Mouse (Mus musculus): ENCODE measurements around the gene Rpl23. TPM values are rescaled to one million over a fixed set of nuclear protein-coding genes. Genes with fewer than 3 reads are reported as not detected.
"Not testable (repeated sequence)": the region's sequence is repeated elsewhere in the genome, so short reads cannot be mapped to it uniquely, and the experiment has no call there.

Rpl23 gene
- total and polyA plus RNA-seq, 2 experiments from 2014 or later, result 310 to 346 TPM

DNA sequence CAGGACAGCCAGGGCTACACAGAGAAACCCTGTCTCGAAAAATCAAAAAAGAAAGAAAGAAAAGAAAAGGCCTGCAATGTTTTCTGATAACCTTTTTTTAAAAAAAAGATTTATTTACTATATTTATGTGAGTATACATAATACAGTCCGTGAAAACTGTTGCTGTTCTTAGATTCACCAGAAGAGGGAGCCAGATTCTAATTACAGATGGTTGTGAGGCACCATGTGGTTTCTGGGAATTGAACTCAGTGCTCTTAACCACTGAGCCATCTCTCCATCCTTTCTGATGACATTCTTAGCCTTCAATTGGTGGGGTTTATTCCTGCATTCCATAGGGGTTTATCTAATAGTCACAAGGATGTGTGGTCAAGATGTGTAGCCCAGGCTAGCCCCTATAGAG lies 10.9 kb upstream of the Rpl23 start:
- peak; percentile 71 for TF ChIP-seq CTCF (IDR thresholded peaks at IDR 0.05; ENCODE audit: low read depth)
- H3K9ac ChIP-seq, result no peak overlapping the region
- no peak overlapping the region for H3K27ac ChIP-seq (ENCODE audit: low read depth, low read length)
- H3K27me3 ChIP-seq (ENCODE audit: insufficient read depth, low read length), result no peaks in the 10 kb centered on the region
- H3K9me3 ChIP-seq (ENCODE audit: low read length), result no peaks in the 10 kb centered on the region
- no peak overlapping the region for H3K4me2 ChIP-seq (ENCODE audit: low read depth)
- DNase-seq (peak; percentile 77), ATAC-seq (no peak)
- WGBS, result 11% methylated on average over 2 of the region's 2 CpGs
- no peaks in the 10 kb centered on the region for H3K36me3 ChIP-seq (ENCODE audit: insufficient read depth)
- no peak overlapping the region for H3K4me3 ChIP-seq (ENCODE audit: low read depth, low read length)
- H3K4me1 ChIP-seq (ENCODE audit: insufficient read depth), result no peaks in the 10 kb centered on the region

DNA sequence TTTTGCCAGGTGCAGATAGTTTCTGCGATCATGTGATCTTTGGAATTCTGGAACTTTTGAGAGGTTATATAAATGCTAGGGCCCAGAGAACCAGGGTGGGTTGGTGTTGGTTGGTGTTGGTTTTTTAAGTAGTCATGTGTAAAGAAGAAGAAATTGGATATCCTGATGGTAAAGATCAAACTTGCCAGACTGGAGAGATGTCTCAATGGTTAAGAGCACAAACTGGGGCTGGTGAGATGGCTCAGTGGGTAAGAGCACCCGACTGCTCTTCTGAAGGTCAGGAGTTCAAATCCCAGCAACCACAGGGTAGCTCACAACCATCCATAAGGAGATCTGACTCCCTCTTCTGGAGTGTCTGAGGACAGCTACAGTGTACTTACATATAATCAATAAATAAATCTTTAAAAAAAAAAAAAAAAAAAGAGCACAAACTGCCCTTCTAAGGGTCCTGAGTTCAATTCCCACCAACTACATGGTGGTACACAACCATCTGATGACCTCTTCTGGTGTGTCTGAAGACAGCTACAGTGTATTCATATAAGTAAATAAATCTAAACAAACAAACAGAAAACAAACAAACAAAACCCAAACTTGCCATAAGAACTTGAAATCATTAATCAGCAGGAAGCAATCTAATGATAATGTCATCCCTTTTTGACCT lies 8.7 kb upstream of the Rpl23 start:
- DNase-seq; H3K4me3 ChIP-seq (ENCODE audit: low read depth, low read length); H3K36me3 ChIP-seq (ENCODE audit: insufficient read depth); H3K27ac ChIP-seq (ENCODE audit: low read depth, low read length); H3K27me3 ChIP-seq (ENCODE audit: insufficient read depth, low read length); H3K9me3 ChIP-seq (ENCODE audit: low read length); H3K4me1 ChIP-seq (ENCODE audit: insufficient read depth); H3K9ac ChIP-seq; ATAC-seq; H3K4me2 ChIP-seq (ENCODE audit: low read depth): not testable (repeated sequence)
- WGBS, result 78% methylated on average over 2 of the region's 2 CpGs

DNA sequence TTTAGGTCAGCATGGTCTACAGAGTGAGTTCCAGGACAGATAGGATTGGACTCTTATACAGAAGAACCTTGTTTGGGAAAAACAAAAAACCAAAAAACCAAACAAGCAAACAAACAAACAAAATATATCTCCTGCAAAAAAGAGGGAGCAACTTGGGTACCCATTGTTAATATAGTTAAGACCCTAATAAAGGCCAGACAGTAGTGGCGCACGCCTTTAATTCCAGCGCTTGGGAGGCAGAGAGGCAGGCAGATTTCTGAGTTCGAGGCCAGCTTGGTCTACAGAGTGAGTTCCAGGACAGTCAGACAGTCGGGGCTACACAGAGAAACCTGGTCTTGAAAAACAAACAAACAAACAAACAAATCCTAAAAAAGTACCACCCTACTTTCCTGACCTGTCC lies 7.5 kb upstream of the Rpl23 start:
- H3K36me3 ChIP-seq (ENCODE audit: insufficient read depth), result no peaks in the 10 kb centered on the region

DNA sequence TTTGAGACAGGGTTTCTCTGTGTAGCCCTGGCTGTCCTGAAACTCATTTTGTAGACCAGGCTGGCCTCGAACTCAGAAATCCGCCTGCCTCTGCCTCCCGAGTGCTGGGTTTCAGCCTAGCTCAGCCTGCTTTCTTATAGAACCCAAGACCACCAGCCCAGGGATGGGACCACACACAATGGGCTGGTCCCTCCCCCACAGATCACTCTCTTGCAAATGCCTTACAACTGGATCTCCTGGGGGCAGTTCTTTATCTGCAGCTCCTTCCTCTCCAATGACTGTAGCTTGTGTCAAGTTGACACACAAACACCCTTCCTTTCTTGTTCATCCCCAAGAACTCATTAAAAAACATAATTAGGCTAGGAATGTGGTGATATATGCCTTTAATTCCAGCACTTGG lies 5.7 kb upstream of the Rpl23 start:
- TF ChIP-seq CTCF (IDR thresholded peaks at IDR 0.05; ENCODE audit: low read depth), result no peak
- no peaks in the 10 kb centered on the region for H3K36me3 ChIP-seq (ENCODE audit: insufficient read depth)
- H3K4me2 ChIP-seq (ENCODE audit: low read depth), result no peak overlapping the region
- H3K9ac ChIP-seq, result no peak overlapping the region
- H3K9me3 ChIP-seq (ENCODE audit: low read length), result no peaks in the 10 kb centered on the region
- H3K27me3 ChIP-seq (ENCODE audit: insufficient read depth, low read length), result no peaks in the 10 kb centered on the region
- 94% methylated on average over 3 of the region's 3 CpGs for WGBS
- no peak overlapping the region for H3K4me3 ChIP-seq (ENCODE audit: low read depth, low read length)
- H3K27ac ChIP-seq (ENCODE audit: low read depth, low read length), result no peak overlapping the region
- ATAC-seq, result no peak
- H3K4me1 ChIP-seq (ENCODE audit: insufficient read depth), result no peaks in the 10 kb centered on the region
- DNase-seq, result no peak

More for the DNA sequence above, 7.5 kb upstream of the Rpl23 start:
- no peak for DNase-seq
- Histone ChIP-seq H3K27ac (ENCODE audit: low read depth, low read length) (no peak overlapping the region), H3K27me3 (ENCODE audit: insufficient read depth, low read length) (no peaks in the 10 kb centered on the region), H3K4me3 (ENCODE audit: low read depth, low read length) (no peak overlapping the region), H3K4me1 (ENCODE audit: insufficient read depth) (no peaks in the 10 kb centered on the region), H3K9ac (no peak overlapping the region), H3K9me3 (ENCODE audit: low read length) (no peaks in the 10 kb centered on the region), H3K4me2 (ENCODE audit: low read depth) (no peak overlapping the region)
- TF ChIP-seq CTCF (IDR thresholded peaks at IDR 0.05; ENCODE audit: low read depth), result no peak
- WGBS, result 88% methylated on average over 5 of the region's 5 CpGs
- ATAC-seq, result no peak

DNA sequence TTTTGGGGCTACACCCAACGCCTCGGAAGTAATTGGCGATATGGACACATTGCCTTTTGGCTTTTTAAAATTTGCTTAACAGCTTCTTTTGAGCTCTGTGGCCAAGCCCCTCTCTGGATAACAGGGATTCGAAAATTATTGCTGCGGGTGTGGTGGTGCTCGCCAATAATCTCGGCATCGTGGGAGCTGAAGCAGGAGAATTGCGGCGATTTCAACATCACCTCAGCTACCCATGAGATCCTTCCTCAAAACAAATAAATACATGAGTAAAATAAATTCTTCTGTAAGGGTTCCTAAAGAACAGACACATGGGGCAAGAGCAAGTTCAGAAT lies 293 bp upstream of the Rpl23 start:
- peaks cover 31% of the 10 kb centered on the region for H3K36me3 ChIP-seq (ENCODE audit: insufficient read depth)
- ATAC-seq (no peak), DNase-seq (no peak)
- H3K4me1 ChIP-seq (ENCODE audit: insufficient read depth), result peaks cover 8% of the 10 kb centered on the region; the same call in 1 of the 2 replicates
- H3K4me3 ChIP-seq (ENCODE audit: low read depth, low read length), result peak overlapping the region; percentile 83
- peak overlapping the region; percentile 94 for H3K9ac ChIP-seq
- H3K27ac ChIP-seq (ENCODE audit: low read depth, low read length), result peak overlapping the region; percentile 95
- WGBS, result under 1% methylated on average over 10 of the region's 10 CpGs
- H3K27me3 ChIP-seq (ENCODE audit: insufficient read depth, low read length), result no peaks in the 10 kb centered on the region
- TF ChIP-seq CTCF (IDR thresholded peaks at IDR 0.05; ENCODE audit: low read depth), result no peak
- H3K4me2 ChIP-seq (ENCODE audit: low read depth), result peak overlapping the region; percentile 74
- H3K9me3 ChIP-seq (ENCODE audit: low read length), result no peaks in the 10 kb centered on the region

DNA sequence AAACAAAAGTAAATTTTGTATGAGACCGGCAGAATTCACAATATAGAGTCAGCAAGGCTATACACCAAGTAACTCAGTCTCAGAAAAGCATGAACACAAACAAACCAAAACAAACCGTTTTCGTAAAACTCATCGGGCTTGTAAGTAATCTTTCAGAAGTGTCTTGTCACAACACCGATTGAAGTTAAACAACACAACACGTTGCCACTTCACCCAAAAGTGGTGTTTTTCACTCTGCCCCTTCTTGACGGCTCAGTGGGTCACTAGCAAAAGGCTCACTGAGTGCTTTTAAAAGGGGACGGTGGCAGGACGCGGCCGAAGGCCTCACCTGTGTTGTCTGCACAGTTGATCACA lies 782 bp downstream of the Rpl23 start:
- 2% methylated on average over 11 of the region's 11 CpGs for WGBS
- DNase-seq (no peak), ATAC-seq (no peak)
- Histone ChIP-seq H3K27ac (ENCODE audit: low read depth, low read length) (peak overlapping the region; percentile 95; the same call in 1 of the 2 replicates), H3K9ac (peak overlapping the region; percentile 94), H3K4me2 (ENCODE audit: low read depth) (peak overlapping the region; percentile 74), H3K36me3 (ENCODE audit: insufficient read depth) (peaks cover 41% of the 10 kb centered on the region), H3K9me3 (ENCODE audit: low read length) (no peaks in the 10 kb centered on the region), H3K4me1 (ENCODE audit: insufficient read depth) (peaks cover 8% of the 10 kb centered on the region; the same call in 1 of the 2 replicates), H3K27me3 (ENCODE audit: insufficient read depth, low read length) (no peaks in the 10 kb centered on the region), H3K4me3 (ENCODE audit: low read depth, low read length) (peak overlapping the region; percentile 83)
- TF ChIP-seq CTCF (IDR thresholded peaks at IDR 0.05; ENCODE audit: low read depth), result no peak

GRCm38 (mm10) chr11:97779968-97780701 lies 2.1 kb downstream of the Rpl23 start:
- Histone ChIP-seq H3K9me3 (ENCODE audit: low read length) (no peaks in the 10 kb centered on the region), H3K27ac (ENCODE audit: low read depth, low read length) (no peak overlapping the region; the same call in 1 of the 2 replicates), H3K4me2 (ENCODE audit: low read depth) (peak overlapping the region; percentile 74), H3K4me3 (ENCODE audit: low read depth, low read length) (no peak overlapping the region), H3K4me1 (ENCODE audit: insufficient read depth) (peaks cover 8% of the 10 kb centered on the region; the same call in 1 of the 2 replicates), H3K27me3 (ENCODE audit: insufficient read depth, low read length) (no peaks in the 10 kb centered on the region), H3K36me3 (ENCODE audit: insufficient read depth) (peaks cover 47% of the 10 kb centered on the region), H3K9ac (no peak overlapping the region)
- TF ChIP-seq CTCF (IDR thresholded peaks at IDR 0.05; ENCODE audit: low read depth), result no peak
- WGBS, result 84% methylated on average over 2 of the region's 2 CpGs
- no peak for ATAC-seq
- no peak for DNase-seq
